In genomic region chr9:119082656-119083430, GRCm38 (mm10) we compare ENCODE assay signal across 10 mouse cellular contexts. TPM values are rescaled to one million over a fixed set of nuclear protein-coding genes. Genes with fewer than 3 reads are reported as not detected.
DNase-seq lines count a peak whose midpoint lies in the region; ATAC-seq lines count a peak whose summit lies in the region.
"Had no signal": no experiment of that assay in that cellular context is flagged by ENCODE, and none has a peak within 500 bp of the region (broad histone marks: within the 10 kb centered on the region; RNA-seq: fewer than 3 reads in every experiment).

No protein-coding gene starts in this region.

- H3K9ac ChIP-seq in heart, embryonic 15.5 days, result no peak overlapping the region
- H3K9ac ChIP-seq in embryonic facial prominence, embryonic 14.5 days (ENCODE audit: low read depth, low read length), result no peak overlapping the region
- peak overlapping the region; percentile 40 for H3K9ac ChIP-seq in midbrain, embryonic 11.5 days (ENCODE audit: low read length)

- H3K9me3 ChIP-seq in heart, embryonic 15.5 days (replicated peaks), result no peaks in the 10 kb centered on the region
- no peaks in the 10 kb centered on the region for H3K9me3 ChIP-seq in embryonic facial prominence, embryonic 14.5 days (ENCODE audit: control insufficient read depth, low read length)
- H3K9me3 ChIP-seq in midbrain, embryonic 11.5 days (ENCODE audit: control insufficient read depth, low read length), result no peaks in the 10 kb centered on the region

- intact Hi-C loops in heart, postnatal 36 days (cut with DNase I), result no loop called here

- no peak for ATAC-seq in heart, embryonic 15.5 days (replicated peaks; ENCODE audit: insufficient number of reproducible peaks, insufficient read depth, low FRiP score, low read depth)
- no peak for ATAC-seq in embryonic facial prominence, embryonic 14.5 days (ENCODE audit: low read depth)
- peak; percentile 35; the same call in 1 of the 2 replicates for ATAC-seq in midbrain, embryonic 11.5 days (ENCODE audit: low FRiP score)
- ATAC-seq: inflammation-experienced regulatory T-cells, adult 6 months had no signal

- H3K4me1 ChIP-seq in heart, embryonic 15.5 days (replicated peaks), result peaks cover 38% of the 10 kb centered on the region
- peaks cover 14% of the 10 kb centered on the region for H3K4me1 ChIP-seq in embryonic facial prominence, embryonic 14.5 days (ENCODE audit: control insufficient read depth, insufficient read depth, low read length)
- H3K4me1 ChIP-seq in midbrain, embryonic 11.5 days (ENCODE audit: control insufficient read depth, insufficient read depth, low read length), result peaks cover 13% of the 10 kb centered on the region

- H3K36me3 ChIP-seq in heart, embryonic 15.5 days, result peaks cover 22% of the 10 kb centered on the region
- H3K36me3 ChIP-seq in embryonic facial prominence, embryonic 14.5 days (ENCODE audit: control insufficient read depth, insufficient read depth, low read length), result peaks cover 30% of the 10 kb centered on the region
- H3K36me3 ChIP-seq in midbrain, embryonic 11.5 days (ENCODE audit: control insufficient read depth, insufficient read depth, low read length), result no peaks in the 10 kb centered on the region

- no peak overlapping the region for H3K4me2 ChIP-seq in heart, embryonic 15.5 days
- no peak overlapping the region for H3K4me2 ChIP-seq in embryonic facial prominence, embryonic 14.5 days (ENCODE audit: low read depth, low read length)
- H3K4me2 ChIP-seq in midbrain, embryonic 11.5 days, result no peak overlapping the region

- 72% methylated on average over 7 of the region's 7 CpGs for WGBS in heart, embryonic 15.5 days
- 52% methylated on average over 7 of the region's 7 CpGs for WGBS in embryonic facial prominence, embryonic 14.5 days
- 62% methylated on average over 7 of the region's 7 CpGs for WGBS in midbrain, embryonic 11.5 days

- no peaks in the 10 kb centered on the region for H3K27me3 ChIP-seq in heart, embryonic 15.5 days
- H3K27me3 ChIP-seq in embryonic facial prominence, embryonic 14.5 days (replicated peaks; ENCODE audit: control insufficient read depth, insufficient read depth, low read length), result no peaks in the 10 kb centered on the region
- no peaks in the 10 kb centered on the region for H3K27me3 ChIP-seq in midbrain, embryonic 11.5 days (ENCODE audit: control insufficient read depth, insufficient read depth, low read length)

- H3K27ac ChIP-seq in heart, embryonic 15.5 days, result peak overlapping the region; percentile 45; the same call in 1 of the 2 replicates
- peak overlapping the region; percentile 33; the same call in 1 of the 2 replicates for H3K27ac ChIP-seq in embryonic facial prominence, embryonic 14.5 days (replicated peaks; ENCODE audit: low read depth, low read length)
- H3K27ac ChIP-seq in midbrain, embryonic 11.5 days (ENCODE audit: low read depth, low read length), result peak overlapping the region; percentile 81

- no peak overlapping the region for H3K4me3 ChIP-seq in heart, embryonic 15.5 days
- no peak overlapping the region for H3K4me3 ChIP-seq in embryonic facial prominence, embryonic 14.5 days (ENCODE audit: low read depth, low read length)
- H3K4me3 ChIP-seq in midbrain, embryonic 11.5 days (ENCODE audit: low read depth, low read length), result no peak overlapping the region

- no peak for DNase-seq in heart, postnatal 36 days
- DNase-seq in ES-CJ7 (ENCODE audit: low read depth, low spot score), result peak; percentile 82
- DNase-seq in embryonic facial prominence, embryonic 14.5 days (ENCODE audit: low spot score), result no peak
- DNase-seq in midbrain, embryonic 11.5 days (ENCODE audit: low spot score, missing footprints), result no peak
- DNase-seq in frontal cortex, postnatal 14 days (ENCODE audit: low spot score in 2 of 2), result no peak
- no peak for DNase-seq in left cerebral cortex, adult 11 months (ENCODE audit: low spot score)
- DNase-seq: layer of hippocampus, postnatal 36 days; right cerebral cortex, postnatal 14 days had no signal

RNA-seq across cellular contexts. Expression of gene Plcd1, which starts 10.5 kb away (rescaled TPM):
- 16.6 and 25.2 TPM in 2 replicates for polyA plus RNA-seq in heart, embryonic 15.5 days (2015; fragmentation: Nextera tagmentation; extraction: Ambion mirVana)
- total RNA-seq in heart, postnatal 36 days (2021), result 10 to 100 TPM; 18.2 to 20.3 TPM
- 43.5 and 45.2 TPM in 2 replicates for polyA plus RNA-seq in embryonic facial prominence, embryonic 14.5 days (2014; fragmentation: Nextera tagmentation; extraction: Ambion mirVana)
- 24.2 and 25.8 TPM in 2 replicates for polyA plus RNA-seq in midbrain, embryonic 11.5 days (2014; fragmentation: Nextera tagmentation; extraction: Ambion mirVana)

RNA-seq across cellular contexts. Expression of gene Dlec1, which starts 19.4 kb away (rescaled TPM):
- 0.46 and 0.53 TPM in 2 replicates for polyA plus RNA-seq in heart, embryonic 15.5 days (2015; fragmentation: Nextera tagmentation; extraction: Ambion mirVana)
- under 1 TPM; 0.14 to 0.31 TPM for total RNA-seq in heart, postnatal 36 days (2021)
- polyA plus RNA-seq in embryonic facial prominence, embryonic 14.5 days (2014; fragmentation: Nextera tagmentation; extraction: Ambion mirVana), result 1.3 and 1.8 TPM in 2 replicates
- 0.51 and 0.65 TPM in 2 replicates for polyA plus RNA-seq in midbrain, embryonic 11.5 days (2014; fragmentation: Nextera tagmentation; extraction: Ambion mirVana)

RNA-seq across cellular contexts. Expression of gene Vill, which starts 30.3 kb away (rescaled TPM):
- polyA plus RNA-seq in heart, embryonic 15.5 days (2015; fragmentation: Nextera tagmentation; extraction: Ambion mirVana), result 8.7 and 12.4 TPM in 2 replicates
- total RNA-seq in heart, postnatal 36 days (2021), result under 1 TPM; 0.41 to 0.69 TPM
- 15.0 and 19.7 TPM in 2 replicates for polyA plus RNA-seq in embryonic facial prominence, embryonic 14.5 days (2014; fragmentation: Nextera tagmentation; extraction: Ambion mirVana)
- polyA plus RNA-seq in midbrain, embryonic 11.5 days (2014; fragmentation: Nextera tagmentation; extraction: Ambion mirVana), result 7.8 and 8.3 TPM in 2 replicates
